In the genomic region with DNA sequence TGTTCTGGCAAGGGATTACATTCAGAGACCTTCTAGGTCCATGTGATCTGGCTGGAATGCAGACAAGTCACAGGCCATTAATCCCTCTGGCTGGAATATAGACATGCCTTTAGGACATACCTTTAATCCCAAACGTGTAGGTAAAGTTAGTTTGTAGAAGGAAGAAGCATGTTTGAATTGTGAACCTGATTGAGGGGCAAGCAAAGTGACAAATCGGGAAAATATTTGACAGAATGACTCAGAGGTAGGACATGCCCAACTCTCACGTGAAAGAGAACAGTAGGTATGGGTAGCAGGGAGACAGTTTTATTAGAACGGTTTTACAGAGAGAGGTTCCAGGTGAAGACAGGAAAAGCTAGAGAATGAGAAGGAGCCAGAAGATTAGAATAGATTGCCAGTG, we compare ENCODE assay signal across 30 mouse cellular contexts. TPM values are rescaled to one million over a fixed set of nuclear protein-coding genes. Genes with fewer than 3 reads are reported as not detected.
DNase-seq lines count a peak whose midpoint lies in the region; ATAC-seq and TF ChIP-seq lines count a peak whose summit lies in the region.
"Had no signal": no experiment of that assay in that cellular context is flagged by ENCODE, and none has a peak within 500 bp of the region (broad histone marks: within the 10 kb centered on the region; RNA-seq: fewer than 3 reads in every experiment).

No protein-coding gene starts in this region.

- no peak overlapping the region for H3K4me2 ChIP-seq in kidney, postnatal 0 days (ENCODE audit: low read length)
- H3K4me2 ChIP-seq: embryonic facial prominence, embryonic 15.5 days; heart, embryonic 12.5 days; hindbrain, embryonic 14.5 days; intestine, embryonic 15.5 days had no signal

- CTCF ChIA-PET in Patski (lab: Charles Lee): interaction anchor here (1.1 to 2.9 kb wide), 5 partner anchors 9 to 24 kb away, joined by 3 to 10 read pairs (median 6); a partner anchor contains a TSS

- peak; percentile 18 for DNase-seq in kidney, postnatal 0 days (ENCODE audit: low spot score)
- DNase-seq in kidney, postnatal 10 days: no peak
- DNase-seq in Muller cell, postnatal 12 days (ENCODE audit: inconsistent ontology term): peak; percentile 42
- DNase-seq in Patski (ENCODE audit: low read depth, low spot score): no peak
- no peak for DNase-seq in layer of hippocampus, adult 2 months (ENCODE audit: low spot score in 2 of 2)
- DNase-seq in gastrocnemius, postnatal 4 days (ENCODE audit: low spot score in 2 of 2): no peak
- DNase-seq: B cell, adult 2 months; cerebellum, adult 2 months; cerebellum, postnatal 14 days; embryo, embryonic 11 days; gastrocnemius, postnatal 36 days had no signal

- WGBS in kidney, postnatal 0 days: 54% methylated on average over 4 of the region's 4 CpGs

- H3K27me3 ChIP-seq in kidney, postnatal 0 days (ENCODE audit: insufficient read depth, low read length): no peaks in the 10 kb centered on the region
- no peaks in the 10 kb centered on the region for H3K27me3 ChIP-seq in Patski
- H3K27me3 ChIP-seq: embryonic facial prominence, embryonic 15.5 days; heart, embryonic 12.5 days; intestine, embryonic 15.5 days had no signal

- no peak overlapping the region for H3K4me3 ChIP-seq in kidney, postnatal 0 days (replicated peaks; ENCODE audit: low read depth, low read length)
- H3K4me3 ChIP-seq in brown adipose tissue, adult 24 weeks (ENCODE audit: insufficient read depth, low read depth, low read length): no peak overlapping the region
- H3K4me3 ChIP-seq in layer of hippocampus, adult 2 months: no peak overlapping the region
- H3K4me3 ChIP-seq: embryonic facial prominence, embryonic 15.5 days; erythroblast, embryonic 14.5 days; forebrain, embryonic 10.5 days; heart, embryonic 12.5 days; hindbrain, embryonic 10.5 days; intestine, embryonic 15.5 days had no signal

- POLR2A ChIA-PET in Patski (lab: Charles Lee): no interaction called here

- H3K9me3 ChIP-seq in kidney, postnatal 0 days (replicated peaks; ENCODE audit: low read length): no peaks in the 10 kb centered on the region
- H3K9me3 ChIP-seq: embryonic facial prominence, embryonic 15.5 days; forebrain, embryonic 10.5 days; G1E; heart, embryonic 12.5 days; hindbrain, embryonic 10.5 days; intestine, embryonic 15.5 days had no signal

- TF ChIP-seq CTCF in kidney, postnatal 0 days (IDR thresholded peaks at IDR 0.05; ENCODE audit: low read depth): no peak
- TF ChIP-seq CTCF in Patski (IDR thresholded peaks at IDR 0.05): no peak
- no peak for TF ChIP-seq CTCF in layer of hippocampus, adult 2 months (conservative IDR thresholded peaks at IDR 0.05)

- no peak overlapping the region for H3K9ac ChIP-seq in kidney, postnatal 0 days (ENCODE audit: low read depth, low read length)
- H3K9ac ChIP-seq: embryonic facial prominence, embryonic 15.5 days; heart, embryonic 12.5 days; hindbrain, embryonic 14.5 days; intestine, embryonic 15.5 days had no signal

- H3K27ac ChIP-seq in kidney, postnatal 0 days: no peak overlapping the region
- peak overlapping the region; percentile 93 for H3K27ac ChIP-seq in brown adipose tissue, adult 24 weeks (replicated peaks; ENCODE audit: low read depth, low read length)
- no peak overlapping the region for H3K27ac ChIP-seq in layer of hippocampus, adult 2 months
- H3K27ac ChIP-seq: embryonic facial prominence, embryonic 15.5 days; forebrain, embryonic 10.5 days; hindbrain, embryonic 10.5 days; hindbrain, embryonic 14.5 days; intestine, embryonic 15.5 days had no signal

- H3K4me1 ChIP-seq in kidney, postnatal 0 days (replicated peaks; ENCODE audit: insufficient read depth, low read length): no peaks in the 10 kb centered on the region
- H3K4me1 ChIP-seq in brown adipose tissue, adult 24 weeks (ENCODE audit: control insufficient read depth, insufficient read depth, insufficient read length, low read length): peaks cover 13% of the 10 kb centered on the region; the same call in 1 of the 2 replicates
- H3K4me1 ChIP-seq: embryonic facial prominence, embryonic 15.5 days; forebrain, embryonic 10.5 days; heart, embryonic 12.5 days; intestine, embryonic 15.5 days had no signal

- H3K36me3 ChIP-seq in kidney, postnatal 0 days (ENCODE audit: insufficient read depth, low read length): no peaks in the 10 kb centered on the region
- H3K36me3 ChIP-seq: embryonic facial prominence, embryonic 15.5 days; forebrain, embryonic 10.5 days; hindbrain, embryonic 10.5 days; intestine, embryonic 15.5 days had no signal

- in situ Hi-C loops in Patski (cut with MboI; ENCODE audit: low pct_unique_long_range_greater_than_20kb): no loop called here

- 0 out of 2 replicates have a peak, but pooled peaks have one; percentile 49 for ATAC-seq in kidney, postnatal 0 days (replicated peaks; ENCODE audit: low FRiP score, low read depth)
- ATAC-seq in Patski: peak; percentile 50
- ATAC-seq: CD4-positive, CD25-positive, alpha-beta regulatory T cell, adult 4 months; forebrain, embryonic 14.5 days; intestine, embryonic 15.5 days had no signal

RNA-seq across cellular contexts. Expression of a gene that starts 8.0 kb away (rescaled TPM):
- 0.27 and 0.58 TPM in 2 replicates for polyA plus RNA-seq in kidney, postnatal 0 days (2015; fragmentation: Nextera tagmentation; extraction: Ambion mirVana)
- polyA plus RNA-seq in Patski (2021): 0.24 TPM
- 212 and 269 TPM in 2 replicates for polyA plus RNA-seq in brown adipose tissue, adult 24 weeks (2012; ENCODE audit: insufficient read depth, insufficient read length, missing spikeins)
- 1 to 10 TPM in 1 of 2 experiments, under 1 TPM in 1; 0.67 to 1.1 TPM for total RNA-seq in layer of hippocampus, adult 2 months (2021)
- total RNA-seq in gastrocnemius, postnatal 4 days (2021): 10 to 100 TPM in 1 of 2 experiments, 1 to 10 TPM in 1; 7.6 to 11.6 TPM
- total RNA-seq: common myeloid progenitor, adult 5-6 weeks; G1E had no signal
- polyA plus RNA-seq: CD4-positive, CD25-positive, alpha-beta regulatory T cell, adult 4 months; embryonic facial prominence, embryonic 11.5 days; embryonic facial prominence, embryonic 15.5 days; erythroblast, embryonic 14.5 days; G1E; heart, embryonic 12.5 days; heart, embryonic 16.5 days; intestine, embryonic 15.5 days had no signal

RNA-seq across cellular contexts. Expression of a gene that starts 16.8 kb away (rescaled TPM):
- polyA plus RNA-seq in kidney, postnatal 0 days (2015; fragmentation: Nextera tagmentation; extraction: Ambion mirVana): 88.6 and 93.3 TPM in 2 replicates
- 156 TPM for polyA plus RNA-seq in Patski (2021)
- 45.5 and 96.4 TPM in 2 replicates for polyA plus RNA-seq in brown adipose tissue, adult 24 weeks (2012; ENCODE audit: insufficient read depth, insufficient read length, missing spikeins)
- total RNA-seq in layer of hippocampus, adult 2 months (2021): 10 to 100 TPM; 43.3 to 55.7 TPM
- 1 to 10 TPM; 3.1 to 7.2 TPM for total RNA-seq in gastrocnemius, postnatal 4 days (2021)

RNA-seq across cellular contexts. Expression of a gene that starts 18.0 kb away (rescaled TPM):
- polyA plus RNA-seq in kidney, postnatal 0 days (2015; fragmentation: Nextera tagmentation; extraction: Ambion mirVana): 0.47 and 0.54 TPM in 2 replicates
- polyA plus RNA-seq in Patski (2021): not detected
- not detected in 2 replicates for polyA plus RNA-seq in brown adipose tissue, adult 24 weeks (2012; ENCODE audit: insufficient read depth, insufficient read length, missing spikeins)
- total RNA-seq in layer of hippocampus, adult 2 months (2021): not detected
- total RNA-seq in gastrocnemius, postnatal 4 days (2021): under 1 TPM; 0.25 to 0.52 TPM
- total RNA-seq: gastrocnemius, adult 8-10 months; gastrocnemius, postnatal 36 days had no signal
- polyA plus RNA-seq: CD4-positive, CD25-positive, alpha-beta regulatory T cell, adult 4 months; erythroblast, embryonic 14.5 days; forebrain, embryonic 14.5 days; G1E; heart, embryonic 12.5 days had no signal

RNA-seq across cellular contexts. Expression of a gene that starts 22.2 kb away (rescaled TPM):
- polyA plus RNA-seq in kidney, postnatal 0 days (2015; fragmentation: Nextera tagmentation; extraction: Ambion mirVana): 0.42 TPM in 1 of 2 replicates, not detected in the other
- polyA plus RNA-seq in Patski (2021): not detected
- polyA plus RNA-seq in brown adipose tissue, adult 24 weeks (2012; ENCODE audit: insufficient read depth, insufficient read length, missing spikeins): not detected in 2 replicates
- 1 to 10 TPM in 1 of 2 experiments, under 1 TPM in 1; 0.88 to 3.6 TPM for total RNA-seq in layer of hippocampus, adult 2 months (2021)
- under 1 TPM in 1 of 2 experiments, not detected in 1; 0.65 TPM for total RNA-seq in gastrocnemius, postnatal 4 days (2021)
- total RNA-seq: adrenal gland, postnatal 10 days; adrenal gland, postnatal 4 days; common myeloid progenitor, adult 5-6 weeks; gastrocnemius, adult 8-10 months; gastrocnemius, postnatal 36 days; heart, adult 18-20 months; heart, postnatal 25 days had no signal
- polyA plus RNA-seq: CD4-positive, CD25-positive, alpha-beta regulatory T cell, adult 4 months; erythroblast, embryonic 14.5 days; G1E; heart, embryonic 12.5 days; hindbrain, embryonic 10.5 days had no signal

RNA-seq across cellular contexts. Expression of a gene that starts 24.6 kb away (rescaled TPM):
- polyA plus RNA-seq in kidney, postnatal 0 days (2015; fragmentation: Nextera tagmentation; extraction: Ambion mirVana): 8.3 and 8.9 TPM in 2 replicates
- 4.6 TPM for polyA plus RNA-seq in Patski (2021)
- polyA plus RNA-seq in brown adipose tissue, adult 24 weeks (2012; ENCODE audit: insufficient read depth, insufficient read length, missing spikeins): 210 and 321 TPM in 2 replicates
- total RNA-seq in layer of hippocampus, adult 2 months (2021): 10 to 100 TPM; 14.7 to 17.9 TPM
- total RNA-seq in gastrocnemius, postnatal 4 days (2021): 1 to 10 TPM; 2.5 to 2.9 TPM
- total RNA-seq: G1E; gastrocnemius, postnatal 36 days had no signal
- polyA plus RNA-seq: CD4-positive, CD25-positive, alpha-beta regulatory T cell, adult 4 months; erythroblast, embryonic 14.5 days; G1E had no signal

Comparison
In these comparisons a context has a peak if more than half of its experiments do, and no peak if none do; other contexts are left out.
1. DNase-seq: peak in kidney, postnatal 0 days (single experiment) and Muller cell, postnatal 12 days (single experiment); none in kidney, postnatal 10 days (single experiment), Patski (single experiment), layer of hippocampus, adult 2 months (0 of 2) and gastrocnemius, postnatal 4 days (0 of 2).
2. RNA of a gene that starts 8.0 kb away (polyA plus RNA-seq): 212 to 269 TPM in brown adipose tissue, adult 24 weeks; 0.27 to 0.58 TPM in kidney, postnatal 0 days and 0.24 TPM in Patski (single experiment); every median in the first group is over 100 times any median in the second.